Mouse (Mus musculus): Measurements from ENCODE around the gene Camsap3. TPM values are rescaled to one million over a fixed set of nuclear protein-coding genes. Genes with fewer than 3 reads are reported as not detected.

Gene Camsap3
- polyA plus RNA-seq, 1 experiment from 2014 or later = 16.7 TPM

- H3K4me1 ChIP-seq = no peaks in the 10 kb centered on the region
- H3K36me3 ChIP-seq = no peaks in the 10 kb centered on the region
- H3K9ac ChIP-seq = no peak overlapping the region
- H3K9me3 ChIP-seq = no peaks in the 10 kb centered on the region
- 23% methylated on average over 5 of the region's 5 CpGs for WGBS
- no peak overlapping the region for H3K4me3 ChIP-seq (replicated peaks)
- H3K4me2 ChIP-seq = no peak overlapping the region
- ATAC-seq (ENCODE audit: insufficient read depth, low FRiP score, low read depth) = peak; percentile 80
- no peaks in the 10 kb centered on the region for H3K27me3 ChIP-seq (replicated peaks)
- no peak overlapping the region for H3K27ac ChIP-seq
Observed at GRCm38 (mm10) chr8:3645804-3646203, 58.7 kb downstream of the Camsap3 start.

DNA sequence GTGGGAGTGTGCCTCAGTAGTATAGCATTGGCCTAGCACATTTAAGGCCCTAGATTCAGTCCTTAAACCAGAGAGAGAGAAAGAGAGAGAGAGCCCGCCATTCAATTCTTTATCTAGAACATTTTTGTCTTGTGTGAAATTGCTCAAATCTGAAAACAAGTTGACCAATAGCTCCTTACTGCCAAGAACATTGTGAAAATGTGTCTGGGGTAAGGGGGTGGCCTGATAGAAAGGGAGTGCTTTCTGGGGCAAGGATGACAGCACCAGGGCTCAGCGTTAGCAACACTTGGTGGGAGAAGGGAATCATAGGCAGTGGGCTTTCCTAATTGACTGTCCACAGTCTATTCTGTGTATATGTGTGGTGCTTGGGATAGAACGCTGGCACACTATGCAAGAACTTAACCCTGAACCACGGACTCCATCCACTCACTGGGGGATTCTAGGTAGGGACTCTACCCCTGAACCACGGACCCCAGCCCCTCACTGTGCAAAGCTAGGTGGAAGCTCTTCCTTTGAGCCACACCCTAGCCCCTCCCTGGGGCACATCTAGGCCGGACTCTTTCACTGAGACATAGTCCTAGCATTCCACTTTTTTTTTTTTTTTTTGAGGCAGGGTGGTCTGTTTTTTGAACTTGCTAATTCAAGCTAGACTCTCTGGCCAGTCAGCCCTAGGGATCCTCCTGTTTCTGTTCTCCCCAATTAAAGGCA is 59.9 kb downstream of the Camsap3 start:
- H3K27ac ChIP-seq = no peak overlapping the region
- H3K4me1 ChIP-seq = no peaks in the 10 kb centered on the region
- ATAC-seq (ENCODE audit: insufficient read depth, low FRiP score, low read depth) = no peak
- no peak overlapping the region for H3K4me3 ChIP-seq (replicated peaks)
- WGBS = 78% methylated on average over 6 of the region's 6 CpGs
- H3K9me3 ChIP-seq = no peaks in the 10 kb centered on the region
- no peak overlapping the region for H3K4me2 ChIP-seq
- H3K27me3 ChIP-seq (replicated peaks) = no peaks in the 10 kb centered on the region
- no peaks in the 10 kb centered on the region for H3K36me3 ChIP-seq
- H3K9ac ChIP-seq = no peak overlapping the region

GRCm38 (mm10) chr8:3647561-3647960 is 60.5 kb downstream of the Camsap3 start:
- Histone ChIP-seq H3K4me3 (replicated peaks) (no peak overlapping the region), H3K9ac (no peak overlapping the region), H3K27ac (no peak overlapping the region), H3K27me3 (replicated peaks) (no peaks in the 10 kb centered on the region), H3K4me2 (no peak overlapping the region), H3K9me3 (no peaks in the 10 kb centered on the region), H3K4me1 (no peaks in the 10 kb centered on the region), H3K36me3 (no peaks in the 10 kb centered on the region)
- ATAC-seq (ENCODE audit: insufficient read depth, low FRiP score, low read depth) = no peak
- WGBS = 71% methylated on average over 4 of the region's 4 CpGs

DNA sequence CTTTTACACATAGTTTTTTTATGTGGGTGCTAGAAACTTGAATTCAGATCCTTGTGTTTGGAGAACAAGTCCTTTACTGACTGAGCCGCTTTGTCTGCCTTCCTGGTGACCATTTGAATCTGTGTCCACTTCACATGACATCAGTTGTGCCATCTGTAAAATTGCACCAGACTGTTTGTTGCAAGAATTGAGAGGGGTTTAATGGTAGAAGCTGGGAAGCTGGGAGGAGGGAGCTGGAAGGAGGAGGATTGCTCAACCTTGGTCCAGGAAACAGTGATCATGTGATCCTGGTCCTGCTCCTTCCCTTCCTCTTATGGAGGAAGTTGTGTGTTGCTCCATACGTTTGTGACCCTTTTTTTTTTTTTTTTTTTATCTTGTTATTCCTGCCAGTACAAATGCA is 61.2 kb downstream of the Camsap3 start:
- Histone ChIP-seq H3K27ac (no peak overlapping the region), H3K9me3 (no peaks in the 10 kb centered on the region), H3K4me2 (no peak overlapping the region), H3K36me3 (no peaks in the 10 kb centered on the region), H3K4me1 (no peaks in the 10 kb centered on the region), H3K4me3 (replicated peaks) (no peak overlapping the region), H3K27me3 (replicated peaks) (no peaks in the 10 kb centered on the region), H3K9ac (no peak overlapping the region)
- ATAC-seq (ENCODE audit: insufficient read depth, low FRiP score, low read depth) = no peak
- 69% methylated on average over 2 of the region's 2 CpGs for WGBS

GRCm38 (mm10) chr8:3648990-3649389 is 61.9 kb downstream of the Camsap3 start:
- Histone ChIP-seq H3K27me3 (replicated peaks) (no peaks in the 10 kb centered on the region), H3K4me1 (no peaks in the 10 kb centered on the region), H3K9me3 (no peaks in the 10 kb centered on the region), H3K4me3 (replicated peaks) (no peak overlapping the region), H3K27ac (no peak overlapping the region), H3K4me2 (peak overlapping the region; percentile 6; the same call in 1 of the 2 replicates), H3K9ac (no peak overlapping the region), H3K36me3 (no peaks in the 10 kb centered on the region)
- ATAC-seq (ENCODE audit: insufficient read depth, low FRiP score, low read depth) = no peak
- 41% methylated on average over 1 of the region's 1 CpGs for WGBS

GRCm38 (mm10) chr8:3652845-3653244 is 65.8 kb downstream of the Camsap3 start:
- 64% methylated on average over 3 of the region's 3 CpGs for whole genome bisulfite sequencing
- no peak for ATAC-seq (ENCODE audit: insufficient read depth, low FRiP score, low read depth)
- no peak overlapping the region for H3K4me3 ChIP-seq (replicated peaks)

DNA sequence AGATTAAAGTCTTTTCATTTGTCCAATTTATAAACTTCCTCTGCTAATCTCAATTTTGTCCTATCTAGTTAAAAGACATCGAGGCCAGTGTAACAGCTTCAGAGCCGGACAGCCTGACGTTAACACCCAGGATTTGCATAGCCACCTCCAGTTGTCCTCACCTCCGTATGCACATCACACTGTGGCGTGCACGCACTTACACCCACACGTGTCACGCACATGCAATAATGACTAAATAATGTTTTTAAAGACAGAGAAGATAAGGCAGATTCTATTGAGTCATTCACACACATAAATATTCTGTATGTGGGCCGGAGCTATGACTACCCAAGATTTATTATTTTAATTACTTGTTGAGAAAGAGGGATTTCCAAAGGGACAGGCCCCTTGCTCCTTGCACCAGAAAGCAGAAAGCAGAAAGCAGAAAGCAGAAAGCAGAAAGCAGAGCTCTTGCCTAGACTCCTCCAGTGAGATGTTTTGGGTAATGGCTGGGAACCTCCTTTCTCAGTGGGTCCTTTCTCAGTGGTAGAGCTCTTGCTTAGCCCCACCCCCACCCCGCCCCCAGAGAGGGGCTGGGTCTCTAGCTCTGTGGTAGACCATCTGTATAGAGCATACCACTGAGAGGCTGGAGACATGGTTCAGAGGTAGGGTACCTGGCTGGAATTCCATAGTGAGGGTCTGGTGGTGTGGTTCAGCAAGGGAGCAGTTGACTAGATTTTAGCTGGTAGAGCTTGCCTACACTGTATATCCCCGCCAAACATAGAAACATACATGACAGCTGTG is 67.8 kb downstream of the Camsap3 start:
- H3K27me3 ChIP-seq (replicated peaks) = no peaks in the 10 kb centered on the region
- no peak overlapping the region for H3K27ac ChIP-seq
- WGBS = 66% methylated on average over 11 of the region's 11 CpGs
- no peak overlapping the region for H3K4me3 ChIP-seq (replicated peaks)
- H3K4me1 ChIP-seq = no peaks in the 10 kb centered on the region
- ATAC-seq (ENCODE audit: insufficient read depth, low FRiP score, low read depth) = no peak
- no peak overlapping the region for H3K9ac ChIP-seq
- no peaks in the 10 kb centered on the region for H3K36me3 ChIP-seq
- no peaks in the 10 kb centered on the region for H3K9me3 ChIP-seq
- H3K4me2 ChIP-seq = no peak overlapping the region

More at GRCm38 (mm10) chr8:3652845-3653244, 65.8 kb downstream of the Camsap3 start:
- no peak overlapping the region for H3K27ac ChIP-seq
- no peaks in the 10 kb centered on the region for H3K36me3 ChIP-seq
- H3K9me3 ChIP-seq = no peaks in the 10 kb centered on the region
- H3K9ac ChIP-seq = no peak overlapping the region
- H3K27me3 ChIP-seq (replicated peaks) = no peaks in the 10 kb centered on the region
- no peak overlapping the region for H3K4me2 ChIP-seq
- H3K4me1 ChIP-seq = no peaks in the 10 kb centered on the region

DNA sequence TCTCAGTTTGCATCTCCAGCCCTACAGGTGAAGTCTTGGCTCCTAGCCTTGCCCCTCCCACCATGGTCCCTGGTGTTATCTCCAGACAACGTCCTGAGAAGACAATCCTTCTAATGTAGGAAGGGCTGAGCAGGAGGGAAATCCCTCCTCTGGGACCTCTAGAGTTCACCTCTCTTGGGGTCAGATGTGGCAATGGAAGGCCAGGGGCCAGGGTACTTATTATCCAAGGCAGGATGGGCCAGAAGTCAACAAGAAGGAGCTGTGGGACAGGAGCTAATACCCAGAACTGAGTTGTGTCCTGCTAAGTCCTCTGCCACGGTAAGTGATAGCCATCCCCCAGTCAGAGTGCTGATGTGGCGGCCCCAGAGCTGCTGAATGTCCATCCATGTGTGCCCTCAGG is 68.4 kb downstream of the Camsap3 start, which contains the start of gene Retn:
Gene Retn, plus strand, starts transcription at position 245 of the 400 bp plus-strand sequence.
- Histone ChIP-seq H3K27me3 (replicated peaks) (no peaks in the 10 kb centered on the region), H3K36me3 (no peaks in the 10 kb centered on the region)
- no peak for ATAC-seq (ENCODE audit: insufficient read depth, low FRiP score, low read depth)

GRCm38 (mm10) chr8:3656725-3657381 is 69.8 kb downstream of the Camsap3 start:
- no peak for ATAC-seq (ENCODE audit: insufficient read depth, low FRiP score, low read depth)
- 21% methylated on average over 7 of the region's 7 CpGs for WGBS
- H3K27me3 ChIP-seq (replicated peaks) = no peaks in the 10 kb centered on the region
- H3K36me3 ChIP-seq = no peaks in the 10 kb centered on the region
- H3K4me3 ChIP-seq (replicated peaks) = no peak overlapping the region
- H3K4me1 ChIP-seq = no peaks in the 10 kb centered on the region
- no peak overlapping the region for H3K9ac ChIP-seq
- H3K27ac ChIP-seq = no peak overlapping the region
- no peak overlapping the region for H3K4me2 ChIP-seq
- no peaks in the 10 kb centered on the region for H3K9me3 ChIP-seq

More for the DNA sequence above, 68.4 kb downstream of the Camsap3 start, which contains the start of gene Retn:
- Histone ChIP-seq H3K4me1 (no peaks in the 10 kb centered on the region), H3K4me2 (no peak within 1 kb of the TSS), H3K9ac (no peak within 1 kb of the TSS), H3K27ac (no peak within 1 kb of the TSS), H3K9me3 (no peaks in the 10 kb centered on the region), H3K4me3 (replicated peaks) (no peak within 1 kb of the TSS)
- 66% methylated on average over 3 of the region's 3 CpGs for WGBS

Other genes with a start within 250 kb of the Camsap3 start
- gene A430078G23Rik, start 233.9 kb upstream of the Camsap3 start, polyA plus RNA-seq (2015; fragmentation: Nextera tagmentation; extraction: Ambion mirVana) = 0.71 and 0.79 TPM in 2 replicates
- gene Arhgef18, start 194.3 kb upstream of the Camsap3 start, polyA plus RNA-seq (2015; fragmentation: Nextera tagmentation; extraction: Ambion mirVana) = 9.0 and 10.2 TPM in 2 replicates
- 10.7 and 10.8 TPM in 2 replicates for gene Pex11g, start 119.6 kb upstream of the Camsap3 start, polyA plus RNA-seq (2015; fragmentation: Nextera tagmentation; extraction: Ambion mirVana)
- gene Tex45, start 116.4 kb upstream of the Camsap3 start, polyA plus RNA-seq (2015; fragmentation: Nextera tagmentation; extraction: Ambion mirVana) = not detected in 2 replicates
- gene Zfp358, start 94.2 kb upstream of the Camsap3 start, polyA plus RNA-seq (2015; fragmentation: Nextera tagmentation; extraction: Ambion mirVana) = 34.5 and 38.6 TPM in 2 replicates
- 47.7 and 48.5 TPM in 2 replicates for gene Mcoln1, start 86.8 kb upstream of the Camsap3 start, polyA plus RNA-seq (2015; fragmentation: Nextera tagmentation; extraction: Ambion mirVana)
- gene Pnpla6, start 71.9 kb upstream of the Camsap3 start, polyA plus RNA-seq (2015; fragmentation: Nextera tagmentation; extraction: Ambion mirVana) = 27.9 and 35.5 TPM in 2 replicates
- gene C330021F23Rik, start 19.3 kb upstream of the Camsap3 start, polyA plus RNA-seq (2015; fragmentation: Nextera tagmentation; extraction: Ambion mirVana) = 1.8 and 2.7 TPM in 2 replicates
- 48.9 and 49.2 TPM in 2 replicates for gene Xab2, start 34.0 kb downstream of the Camsap3 start, polyA plus RNA-seq (2015; fragmentation: Nextera tagmentation; extraction: Ambion mirVana)
- gene Pet100, start 34.3 kb downstream of the Camsap3 start, polyA plus RNA-seq (2015; fragmentation: Nextera tagmentation; extraction: Ambion mirVana) = 85.1 and 98.6 TPM in 2 replicates
- gene Pcp2, start 38.3 kb downstream of the Camsap3 start, polyA plus RNA-seq (2015; fragmentation: Nextera tagmentation; extraction: Ambion mirVana) = 0.17 TPM in 1 of 2 replicates, not detected in the other
- 105 and 118 TPM in 2 replicates for gene Stxbp2, start 43.7 kb downstream of the Camsap3 start, polyA plus RNA-seq (2015; fragmentation: Nextera tagmentation; extraction: Ambion mirVana)
- 0.15 TPM in 1 of 2 replicates, not detected in the other for gene Retn, start 68.5 kb downstream of the Camsap3 start, polyA plus RNA-seq (2015; fragmentation: Nextera tagmentation; extraction: Ambion mirVana)
- gene Mcemp1, start 78.5 kb downstream of the Camsap3 start, polyA plus RNA-seq (2015; fragmentation: Nextera tagmentation; extraction: Ambion mirVana) = 2.9 and 3.2 TPM in 2 replicates
- 10.3 and 11.3 TPM in 2 replicates for gene Fcor, start 85.1 kb downstream of the Camsap3 start, polyA plus RNA-seq (2015; fragmentation: Nextera tagmentation; extraction: Ambion mirVana)
- gene Trappc5, start 89.0 kb downstream of the Camsap3 start, polyA plus RNA-seq (2015; fragmentation: Nextera tagmentation; extraction: Ambion mirVana) = 35.0 and 36.3 TPM in 2 replicates
- 0.17 and 0.22 TPM in 2 replicates for gene Fcer2a, start 106.9 kb downstream of the Camsap3 start, polyA plus RNA-seq (2015; fragmentation: Nextera tagmentation; extraction: Ambion mirVana)
- gene Clec4g, start 133.4 kb downstream of the Camsap3 start, polyA plus RNA-seq (2015; fragmentation: Nextera tagmentation; extraction: Ambion mirVana) = 0.35 TPM in 1 of 2 replicates, not detected in the other
- 0.21 and 0.35 TPM in 2 replicates for gene Cd209a, start 161.7 kb downstream of the Camsap3 start, polyA plus RNA-seq (2015; fragmentation: Nextera tagmentation; extraction: Ambion mirVana)